Mouse (Mus musculus): ENCODE results near the gene Il1f5.

Gene Il1f5

DNA sequence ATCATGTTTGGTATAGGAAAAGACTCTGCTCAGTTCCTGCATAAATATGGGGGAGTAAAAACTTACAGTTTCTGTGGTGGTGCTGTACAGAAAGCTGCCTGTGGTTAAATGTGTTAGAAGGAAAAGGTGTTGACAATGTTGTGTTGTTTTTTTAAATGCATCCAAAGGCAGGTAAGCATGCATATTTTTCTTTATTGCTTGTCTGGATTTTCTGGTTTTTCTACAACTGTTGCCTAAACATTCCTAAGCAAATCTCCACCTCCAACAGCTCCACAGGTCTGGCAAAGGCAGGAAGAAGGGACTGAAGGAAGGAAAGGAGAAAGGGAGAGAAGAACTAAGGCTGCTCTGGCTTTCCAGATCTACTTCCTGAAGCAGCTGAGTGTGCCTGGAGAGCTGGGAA lies at the start of gene Il1f5:
Il1f5 (plus strand) TSS at position 301 of the 400 bp plus-strand sequence.
- DNase-seq (ENCODE audit: low spot score), result no peak

DNA sequence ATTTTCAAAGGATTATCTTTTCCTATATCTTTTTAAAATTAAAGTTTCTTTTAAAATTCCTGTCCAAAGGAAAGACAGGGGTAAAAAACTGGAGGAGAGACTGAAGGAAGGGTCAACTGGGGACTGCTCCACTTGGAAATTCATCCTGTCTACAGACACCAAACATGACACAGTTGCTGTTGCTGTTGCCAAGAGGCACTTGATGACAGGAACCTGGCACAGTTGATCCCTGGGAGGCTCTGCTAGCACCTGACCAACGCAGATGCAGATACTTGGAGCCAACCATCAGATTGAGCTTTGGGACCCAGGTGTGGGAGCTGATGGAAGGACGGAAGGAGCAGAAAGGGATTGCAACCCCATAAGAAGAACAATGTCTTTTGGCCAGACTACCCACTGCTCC lies 49.6 kb upstream of the Il1f5 start:
- no peak for DNase-seq (ENCODE audit: low spot score)

DNA sequence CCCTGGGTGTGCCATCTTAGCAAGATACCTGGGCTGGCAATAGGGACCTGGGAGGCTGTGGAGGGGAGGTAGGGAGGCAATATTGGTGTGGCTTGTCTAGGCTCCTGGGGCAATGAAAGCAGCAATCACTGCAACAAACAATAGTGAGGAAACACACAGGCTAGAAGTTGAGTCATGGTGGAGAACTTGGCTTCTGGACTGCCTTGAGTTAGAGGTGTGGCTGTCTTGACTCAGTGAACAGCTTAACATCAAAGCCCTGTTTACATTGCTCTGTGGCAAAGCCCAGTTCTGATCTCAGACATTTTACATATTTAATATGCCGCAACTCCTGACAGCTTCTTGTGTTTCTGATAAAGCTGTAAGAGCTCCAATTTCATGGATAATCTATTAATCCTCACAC lies 9.3 kb upstream of the Il1f5 start:
- no peak for DNase-seq (ENCODE audit: low spot score)

DNA sequence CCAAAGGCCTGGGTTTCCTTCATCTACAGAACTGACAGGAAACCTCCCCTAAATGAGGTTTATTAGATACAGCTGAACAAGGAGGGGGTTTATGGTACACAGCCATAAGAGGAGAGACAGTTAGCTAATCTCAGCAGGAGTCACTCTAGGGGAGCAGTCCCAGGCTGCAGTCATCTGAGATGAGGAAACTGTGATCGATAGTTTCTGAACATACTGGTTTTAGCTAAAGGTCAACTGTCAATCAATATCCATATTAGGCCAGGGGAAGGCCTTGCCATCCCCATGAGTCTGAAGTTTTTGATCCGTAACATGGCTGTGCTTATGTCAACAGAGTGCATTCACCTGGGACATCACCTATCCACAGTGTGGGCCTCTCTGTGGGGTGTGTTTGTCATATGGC lies 3.1 kb upstream of the Il1f5 start:
- DNase-seq (ENCODE audit: low spot score), result no peak

DNA sequence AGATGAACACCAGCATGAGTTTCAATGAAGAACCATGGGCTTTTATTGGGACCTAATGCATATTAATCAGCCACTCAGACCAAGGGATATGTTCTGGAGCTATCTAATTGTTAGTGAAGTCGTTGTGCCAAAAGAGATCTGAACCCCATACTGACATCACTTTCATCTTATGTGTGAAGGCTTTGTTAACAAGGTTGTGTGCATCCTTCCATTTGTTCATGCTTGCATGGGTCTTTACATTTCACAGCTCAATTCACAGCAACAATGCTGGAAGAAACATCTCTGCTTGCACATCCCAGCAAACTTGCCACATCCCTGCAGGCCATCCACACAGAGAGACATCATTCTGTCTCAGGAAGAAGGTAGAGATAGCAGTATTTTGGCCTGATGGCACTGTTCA lies 1.6 kb upstream of the Il1f5 start:
- DNase-seq (ENCODE audit: low spot score), result no peak

DNA sequence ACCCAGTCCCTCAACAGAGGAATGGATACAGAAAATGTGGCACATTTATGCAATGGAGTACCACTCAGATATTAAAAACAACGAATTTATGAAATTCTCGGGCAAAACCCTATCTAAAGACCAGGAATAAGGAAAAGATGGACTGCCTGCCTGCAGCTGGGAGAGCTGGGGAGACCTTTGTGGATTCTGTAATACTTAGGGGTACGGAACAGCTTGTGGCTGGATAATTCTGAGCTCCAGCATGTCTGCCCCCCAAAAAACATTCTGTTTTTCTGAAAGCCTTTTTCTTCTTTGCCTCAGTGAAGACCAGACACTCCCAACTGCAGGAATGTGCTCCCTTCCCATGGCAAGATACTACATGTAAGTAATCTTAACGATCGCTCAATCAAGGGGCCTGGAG lies 14.1 kb downstream of the Il1f5 start, which contains the start of gene Il1f10:
Il1f10 (plus strand) TSS at position 301 of the 400 bp plus-strand sequence.
- DNase-seq (ENCODE audit: low spot score), result no peak

DNA sequence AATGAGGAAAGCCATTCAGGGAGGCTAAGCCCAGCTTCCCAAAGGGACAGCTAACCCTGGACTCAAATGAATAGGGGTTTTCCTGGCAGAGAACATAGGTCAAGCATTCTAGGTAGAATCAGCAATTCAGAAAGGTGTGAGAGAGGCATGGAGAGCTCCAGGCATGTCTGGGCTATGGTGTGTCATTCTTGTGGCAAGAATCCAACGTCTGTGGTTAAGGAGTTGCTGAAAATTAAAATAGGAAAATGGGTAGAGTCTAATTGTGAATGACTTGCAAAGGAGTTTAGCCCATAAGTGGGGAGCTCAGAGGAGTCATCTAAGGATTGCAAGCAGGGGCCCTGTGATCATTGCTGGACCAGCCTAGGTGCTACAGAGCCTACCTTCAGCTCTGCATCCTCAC lies 17.9 kb downstream of the Il1f5 start:
- DNase-seq (ENCODE audit: low spot score), result no peak

DNA sequence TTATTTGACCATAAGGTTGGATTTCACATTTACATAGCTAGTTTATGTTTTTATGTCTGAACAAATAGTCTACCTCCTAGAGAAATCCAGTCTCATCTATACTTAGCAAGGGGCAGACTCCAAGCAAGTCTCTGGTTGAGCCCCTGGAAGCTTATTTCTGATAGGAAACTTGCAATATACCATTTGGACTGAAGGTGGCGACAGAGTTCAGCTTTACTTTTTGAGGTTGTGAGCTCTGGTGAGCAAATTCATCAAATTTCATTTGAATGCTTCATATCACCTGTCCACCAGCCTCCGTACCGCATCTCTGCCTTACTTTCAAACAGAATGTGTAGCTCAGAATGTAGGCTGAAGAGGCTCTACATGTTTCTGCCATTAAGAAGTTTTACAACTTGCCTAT lies 20.1 kb downstream of the Il1f5 start:
- DNase-seq (ENCODE audit: low spot score), result peak; percentile 22

DNA sequence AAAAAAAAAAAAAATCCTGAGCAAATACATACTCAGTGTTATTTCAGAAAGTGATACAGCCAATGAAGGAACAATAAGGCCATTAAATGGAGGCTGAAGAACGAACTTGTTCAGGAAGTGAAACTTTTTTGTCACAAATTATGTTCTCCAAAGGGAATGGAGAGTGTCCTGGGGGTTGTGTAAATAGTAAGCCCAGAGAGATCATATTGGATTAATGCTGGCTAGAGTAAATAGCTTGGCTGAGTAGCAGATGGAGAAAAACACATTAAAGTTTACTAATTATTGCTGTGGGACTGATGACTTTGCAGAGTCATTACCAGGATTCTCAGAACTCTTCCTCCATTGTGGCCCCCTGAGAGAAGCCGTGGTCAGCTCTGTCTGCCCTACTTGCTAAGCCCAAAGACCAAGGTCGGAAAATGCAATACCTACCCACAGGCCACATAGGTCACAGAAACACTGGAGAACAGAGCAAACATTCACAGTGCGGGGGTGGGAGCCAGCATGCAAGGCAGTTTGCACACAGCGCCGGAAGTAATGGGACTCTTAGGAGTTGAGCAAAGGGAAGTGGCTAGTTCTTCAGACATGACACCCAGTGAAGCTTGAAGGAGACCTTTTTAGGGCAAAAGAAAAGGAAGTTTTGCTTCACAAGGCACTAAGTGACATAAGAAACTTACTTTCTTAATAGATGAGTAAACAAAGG lies 34.7 kb downstream of the Il1f5 start:
- no peak for DNase-seq (ENCODE audit: low spot score)

DNA sequence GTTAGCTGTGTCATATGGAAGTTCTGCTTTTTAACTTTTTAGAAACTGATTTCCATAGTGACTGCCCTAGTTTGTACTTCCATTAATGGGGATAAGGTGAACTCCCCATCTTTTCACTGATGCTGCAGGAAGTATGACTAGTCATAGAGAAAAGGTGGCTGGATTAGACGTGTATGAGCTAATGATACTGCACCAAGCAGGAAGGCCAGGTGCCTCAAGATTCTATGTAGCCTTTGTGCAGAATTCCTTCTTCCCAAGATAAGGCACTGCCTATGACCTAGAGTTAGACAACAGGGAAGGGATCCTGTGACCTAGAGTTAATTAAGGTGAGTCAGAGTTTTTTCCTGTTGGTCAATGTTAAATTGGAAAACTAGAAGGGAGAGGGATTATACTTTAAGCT lies 40.2 kb downstream of the Il1f5 start:
- DNase-seq (ENCODE audit: low spot score), result no peak

DNA sequence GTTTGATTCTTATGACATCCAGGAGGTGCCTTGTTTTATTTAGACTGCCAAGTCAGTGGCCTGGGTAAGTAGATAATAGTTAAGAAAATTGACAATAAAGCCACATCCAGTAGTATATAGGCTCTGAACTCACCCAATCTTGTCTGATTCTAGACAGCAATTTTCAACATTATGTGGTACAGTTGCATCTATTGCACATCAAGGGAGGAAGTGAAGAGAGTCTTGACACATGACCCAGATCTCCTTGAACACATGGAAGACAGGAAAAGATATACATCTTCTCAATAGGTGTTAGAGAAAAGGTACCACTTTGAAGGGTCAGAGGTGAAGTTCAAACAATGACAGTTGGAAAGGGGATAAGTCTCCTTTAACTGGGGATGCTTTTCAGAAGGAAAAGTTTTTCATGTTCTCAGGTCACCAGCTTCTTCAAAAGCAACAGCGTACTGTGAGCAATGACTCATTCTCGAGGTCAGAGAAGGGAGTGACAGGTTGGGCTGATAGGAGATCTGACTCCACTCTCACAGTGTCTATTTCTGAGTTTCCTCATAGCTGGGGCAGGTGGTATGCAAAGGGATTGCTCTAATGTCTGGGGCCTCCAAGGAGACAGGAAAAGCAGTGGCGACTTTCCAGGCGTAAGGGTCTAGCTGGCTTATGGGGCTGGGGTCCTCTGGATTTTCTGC lies 41.3 kb downstream of the Il1f5 start:
- no peak for DNase-seq (ENCODE audit: low spot score)

Data from yolk sac, embryonic 10.5 days (tissue).